Mouse (Mus musculus) frontal cortex, postnatal 14 days (tissue): ENCODE measurements around the gene Gm10643.

Experiments
- DNase-seq, 2 experiments: peaks; one replicate each; pipeline ENCODE4 v3.0.0; 2022; ENCODE audit warnings: low spot score in 2 of 2

Gm10643 gene

DNA sequence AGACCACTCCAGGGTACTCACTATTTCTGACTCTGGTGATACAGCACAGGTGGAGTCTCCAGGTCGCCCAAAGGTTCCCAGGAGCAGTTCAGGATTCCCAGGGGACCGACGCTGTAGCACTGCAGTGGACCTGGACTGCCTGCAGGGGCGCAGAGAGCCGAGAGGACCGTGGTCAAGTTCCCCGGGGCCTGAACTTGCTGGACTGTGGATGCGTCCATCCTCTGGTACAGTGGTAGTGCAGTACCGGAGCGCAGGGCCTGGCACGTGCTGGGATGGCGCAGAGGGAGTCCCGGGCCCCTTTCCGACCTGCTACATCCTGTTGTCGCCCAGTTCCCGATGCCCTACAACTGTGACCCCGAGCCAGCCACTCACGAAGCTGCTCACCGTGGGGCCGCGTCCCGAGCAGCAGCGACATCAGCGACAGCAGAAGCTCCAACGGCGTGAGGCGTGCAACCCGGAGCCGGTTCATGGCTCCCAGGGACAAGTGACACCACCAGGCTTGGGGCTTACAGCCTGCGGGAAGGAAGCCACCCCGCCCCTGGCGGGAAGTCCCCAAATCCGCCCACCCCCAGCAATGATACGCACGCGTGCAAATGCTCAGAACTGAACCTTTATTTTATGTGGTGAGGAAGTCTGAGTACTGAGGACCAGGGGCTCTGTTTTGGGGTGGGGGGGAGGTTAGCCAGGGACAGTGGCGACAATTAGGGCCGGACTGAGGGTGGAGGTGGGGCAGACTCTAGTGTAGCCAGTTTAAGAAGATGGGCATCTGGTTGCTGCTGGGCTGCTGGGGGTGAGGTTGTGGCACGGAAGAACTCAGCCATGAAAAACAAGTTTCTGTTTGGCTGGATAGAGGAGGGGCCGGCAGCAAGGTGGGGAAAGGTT, 22.6 kb downstream of the Gm10643 start, which contains the start of gene Il27ra:
Gene Il27ra, minus strand, starts transcription at position 524 of the 882 bp plus-strand sequence.
- DNase-seq, result peak in 1 of 2 experiments; percentile 37

DNA sequence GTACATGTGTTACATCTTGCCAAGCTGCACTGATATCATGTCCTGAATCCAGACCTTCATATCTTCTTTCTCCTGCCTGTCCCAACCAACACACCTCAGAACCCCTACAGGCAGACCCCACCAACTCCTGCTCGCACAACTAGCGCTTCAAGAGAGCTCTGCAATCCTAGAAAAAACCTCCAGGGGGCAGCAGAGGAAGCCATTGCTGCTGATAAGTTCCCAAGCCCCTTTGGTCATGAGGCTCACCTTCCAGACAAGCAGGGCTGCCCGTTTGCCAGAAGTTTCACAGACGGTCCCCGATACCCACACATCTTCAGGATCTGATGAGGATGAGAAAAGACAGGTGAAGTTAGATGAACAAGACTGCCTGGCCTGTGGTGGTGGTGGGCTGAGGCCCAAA, 25.9 kb downstream of the Gm10643 start:
- DNase-seq, result peak; percentile 40 to 71

DNA sequence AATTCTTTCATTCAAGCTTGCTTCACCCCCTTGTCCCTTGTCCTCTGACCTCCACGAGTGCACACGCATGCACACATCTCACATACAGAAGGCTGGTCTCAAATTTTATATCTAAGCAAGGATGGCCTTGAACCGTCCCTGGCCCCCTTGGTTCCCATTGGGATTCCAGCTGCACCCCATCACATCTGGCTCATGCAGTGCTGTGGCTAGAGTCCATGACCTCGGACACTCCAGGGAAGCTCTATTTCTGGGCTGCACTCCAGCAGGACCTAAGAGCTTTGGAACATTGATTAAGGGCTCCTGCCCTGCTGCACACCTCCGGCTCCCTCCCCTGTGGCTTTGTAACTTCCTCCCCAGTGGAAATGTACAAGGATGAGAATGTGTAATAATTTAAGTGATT, 26.9 kb downstream of the Gm10643 start:
- no peak for DNase-seq

DNA sequence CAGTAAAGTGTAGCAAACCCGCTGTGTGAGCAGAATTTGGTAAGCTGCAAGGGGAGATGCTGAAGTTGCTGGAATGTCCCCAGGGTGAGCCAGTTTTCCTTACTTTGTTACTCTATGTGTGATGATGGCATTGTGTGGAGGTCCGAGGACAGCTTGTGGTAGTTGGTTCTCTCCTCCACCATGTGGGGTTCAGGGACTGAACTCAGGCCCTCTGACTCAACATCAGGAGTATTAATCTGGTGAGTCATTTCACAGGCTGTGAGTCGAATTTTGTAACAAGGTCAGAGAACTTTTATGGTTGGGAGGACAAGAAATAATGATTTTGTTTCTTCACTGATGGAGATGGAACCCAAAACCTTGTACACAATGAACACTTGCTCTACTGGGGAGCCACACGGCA, 32.2 kb downstream of the Gm10643 start:
- DNase-seq, result no peak

- no peak for DNase-seq
Observed at GRCm38 (mm10) chr8:84029272-84029671, 35.7 kb downstream of the Gm10643 start.

- DNase-seq, result no peak
Observed at GRCm38 (mm10) chr8:84027449-84027848, 37.5 kb downstream of the Gm10643 start.

- no peak for DNase-seq
Observed at GRCm38 (mm10) chr8:84025863-84026262, 39.1 kb downstream of the Gm10643 start.

- no peak for DNase-seq
Observed at GRCm38 (mm10) chr8:84024171-84024570, 40.8 kb downstream of the Gm10643 start.

DNA sequence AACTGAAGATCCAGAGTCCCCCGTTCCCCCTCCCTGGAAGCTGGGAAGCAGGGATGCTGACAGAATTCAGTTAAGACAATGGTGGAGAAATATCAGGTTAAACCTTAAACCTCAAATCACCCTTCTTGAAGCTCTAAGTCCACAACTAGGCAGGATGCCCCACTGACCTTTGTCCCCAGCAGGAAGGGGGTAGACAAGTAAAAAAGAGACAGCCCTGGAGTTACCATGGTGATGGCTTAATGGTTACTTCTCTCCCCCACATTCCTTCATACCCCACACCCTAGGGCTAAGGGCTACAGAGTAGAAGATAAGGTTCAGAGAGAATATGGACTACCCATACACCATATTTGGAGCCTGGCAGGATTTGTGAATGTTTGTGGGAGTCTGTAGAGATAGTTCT, 41.3 kb downstream of the Gm10643 start:
- DNase-seq, result no peak

- DNase-seq, result no peak
Observed at GRCm38 (mm10) chr8:84023085-84023484, 41.9 kb downstream of the Gm10643 start.

DNA sequence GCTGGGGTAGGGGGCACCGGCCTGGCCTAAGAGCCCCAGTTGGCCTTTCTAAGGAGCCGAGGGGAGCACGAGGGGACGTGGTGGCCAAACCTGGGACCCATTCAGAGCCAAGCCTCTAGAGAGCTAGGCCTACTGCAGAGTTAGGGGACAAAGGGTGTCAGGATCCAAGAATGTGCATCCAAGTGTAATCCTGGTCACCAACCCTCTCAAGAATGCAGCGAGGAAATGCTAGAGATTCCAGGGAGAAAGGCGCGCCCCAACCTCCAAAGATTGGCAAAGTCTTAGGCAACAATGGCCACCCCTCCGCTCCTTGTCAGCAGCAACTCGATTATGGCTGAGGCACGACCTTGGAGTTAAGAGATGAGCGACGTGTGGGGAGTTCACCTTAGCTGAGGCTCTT, 43.4 kb downstream of the Gm10643 start:
- no peak for DNase-seq

GRCm38 (mm10) chr8:84021096-84021495, 43.8 kb downstream of the Gm10643 start, which contains the start of gene Palm3:
Gene Palm3, plus strand, starts transcription at chr8:84021471.
- no peak for DNase-seq

DNA sequence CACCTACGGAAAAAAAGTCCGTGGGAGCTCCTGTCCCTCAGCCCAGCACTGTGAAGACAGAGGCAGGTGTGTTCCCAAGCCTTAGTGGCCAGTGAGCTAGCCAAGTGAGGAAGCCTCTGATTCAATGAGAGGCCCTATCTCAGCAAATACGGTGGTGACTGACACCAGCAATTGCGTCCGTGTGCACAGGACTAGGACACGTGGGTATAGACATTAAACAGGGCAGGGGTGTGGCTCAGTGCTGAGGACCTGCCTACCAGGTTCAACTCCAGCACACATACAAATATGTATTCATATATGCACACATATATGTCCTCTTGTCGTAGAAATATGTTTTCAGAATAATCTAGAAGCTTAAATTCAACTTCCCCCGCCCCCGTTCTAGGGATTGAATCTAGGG, 45.2 kb downstream of the Gm10643 start:
- DNase-seq, result no peak

- no peak for DNase-seq
Observed at GRCm38 (mm10) chr8:84015833-84016232, 49.1 kb downstream of the Gm10643 start.
